Mouse (Mus musculus) midbrain, embryonic 11.5 days (tissue): ENCODE results near the gene Epha1. TPM values are rescaled to one million over a fixed set of nuclear protein-coding genes. Genes with fewer than 3 reads are reported as not detected.

Source experiments
- ATAC-seq: fragments of 200-750 bp; cut with Nextera tagmentation; 2 replicates; pipeline ENCODE4 v1.8.0; 2017; ENCODE audit warnings: moderate TSS enrichment, moderate library complexity; ENCODE audit not compliant: low FRiP score
- DNase-seq: peaks from one replicate; pipeline ENCODE4 v3.0.0; 2015; ENCODE audit warnings: low spot score; ENCODE audit errors: missing footprints
- H3K27ac ChIP-seq: fragments of 300-500 bp; sonication (generic); 2 replicates; pipeline ENCODE4 v1.5.1; 2014; ENCODE audit warnings: low read depth, low read length
- H3K27me3 ChIP-seq: fragments of 300-500 bp; sonication (generic); 2 replicates; pipeline ENCODE4 v1.6.1; 2014; ENCODE audit warnings: mild to moderate bottlenecking, low read length, moderate library complexity, mixed read lengths; ENCODE audit not compliant: control insufficient read depth, insufficient read depth
- H3K36me3 ChIP-seq: fragments of 300-500 bp; sonication (generic); 2 replicates; pipeline ENCODE4 v1.6.1; 2014; ENCODE audit warnings: mild to moderate bottlenecking, low read length, moderate library complexity, mixed read lengths; ENCODE audit not compliant: control insufficient read depth, insufficient read depth
- H3K4me1 ChIP-seq: fragments of 300-500 bp; sonication (generic); 2 replicates; pipeline ENCODE4 v1.6.1; 2014; ENCODE audit warnings: low read length; ENCODE audit not compliant: control insufficient read depth, insufficient read depth
- H3K4me2 ChIP-seq: fragments of 300-500 bp; sonication (generic); 2 replicates; pipeline ENCODE4 v1.6.1; 2014; ENCODE audit warnings: mild to moderate bottlenecking, moderate library complexity
- H3K4me3 ChIP-seq: fragments of 300-500 bp; sonication (generic); 2 replicates; pipeline ENCODE4 v1.5.1; 2014; ENCODE audit warnings: low read depth, low read length
- H3K9ac ChIP-seq: fragments of 300-500 bp; sonication (generic); 2 replicates; pipeline ENCODE4 v1.6.1; 2014; ENCODE audit warnings: low read length
- H3K9me3 ChIP-seq: fragments of 300-500 bp; sonication (generic); 2 replicates; pipeline ENCODE4 v1.6.1; 2016; ENCODE audit warnings: low read length; ENCODE audit not compliant: control insufficient read depth
- WGBS: fragments of 180-500 bp; shearing (Covaris S2); extraction: QIAGEN DNeasy Blood & Tissue Kit; methylation state at CpG from one replicate; pipeline ENCODE4 v1.1.7; 2014; 5-methylcytosine and 5-hydroxymethylcytosine counted together
- polyA plus RNA-seq: library from polyadenylated mRNA; unstranded; fragments of >200 nt; fragmentation: Nextera tagmentation; extraction: Ambion mirVana; gene quantifications from 2 replicates; pipeline ENCODE4 v1.2.1, GENCODE M21; 2014

The Epha1 gene
- polyA plus RNA-seq, 1 experiment from 2014 or later, result 0.66 TPM

DNA sequence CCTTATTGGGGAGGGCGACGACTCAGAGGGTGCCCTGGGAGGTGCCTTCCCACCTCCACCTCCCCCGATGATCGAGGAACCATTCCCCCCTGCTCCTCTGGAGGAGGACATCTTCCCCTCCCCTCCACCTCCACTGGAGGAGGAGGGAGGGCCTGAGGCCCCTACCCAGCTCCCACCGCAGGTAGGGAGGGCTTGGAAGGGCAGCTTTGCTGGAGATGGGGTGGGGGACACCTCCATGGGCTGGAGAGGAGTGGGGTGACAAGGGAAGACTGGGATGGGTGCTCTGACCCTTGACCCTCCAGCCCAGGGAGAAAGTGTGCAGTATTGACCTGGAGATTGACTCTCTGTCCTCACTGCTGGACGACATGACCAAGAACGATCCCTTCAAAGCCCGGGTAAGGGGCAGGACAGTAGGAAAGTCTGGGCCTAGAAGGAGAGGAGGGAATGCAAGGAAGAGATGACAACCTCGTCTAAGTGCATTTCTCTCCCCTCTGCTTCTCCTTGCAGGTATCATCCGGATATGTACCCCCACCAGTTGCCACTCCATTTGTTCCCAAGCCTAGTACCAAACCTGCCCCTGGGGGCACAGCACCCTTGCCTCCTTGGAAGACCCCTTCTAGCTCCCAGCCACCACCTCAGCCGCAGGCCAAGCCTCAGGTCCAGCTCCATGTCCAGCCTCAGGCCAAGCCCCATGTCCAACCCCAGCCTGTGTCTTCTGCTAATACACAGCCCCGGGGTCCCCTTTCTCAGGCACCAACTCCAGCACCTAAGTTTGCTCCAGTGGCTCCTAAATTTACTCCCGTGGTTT is 21.9 kb downstream of the Epha1 start:
- DNase-seq (peak; percentile 69), ATAC-seq (no peak)
- H3K27me3 ChIP-seq, result no peaks in the 10 kb centered on the region
- peak overlapping the region; percentile 89 for H3K9ac ChIP-seq
- H3K4me3 ChIP-seq, result peak overlapping the region; percentile 80
- peaks cover 3% of the 10 kb centered on the region for H3K36me3 ChIP-seq
- no peak overlapping the region; the same call in 1 of the 2 replicates for H3K27ac ChIP-seq
- H3K9me3 ChIP-seq, result no peaks in the 10 kb centered on the region
- H3K4me2 ChIP-seq, result peak overlapping the region; percentile 80
- H3K4me1 ChIP-seq, result peaks cover 6% of the 10 kb centered on the region
- 41% methylated on average over 13 of the region's 13 CpGs for WGBS

DNA sequence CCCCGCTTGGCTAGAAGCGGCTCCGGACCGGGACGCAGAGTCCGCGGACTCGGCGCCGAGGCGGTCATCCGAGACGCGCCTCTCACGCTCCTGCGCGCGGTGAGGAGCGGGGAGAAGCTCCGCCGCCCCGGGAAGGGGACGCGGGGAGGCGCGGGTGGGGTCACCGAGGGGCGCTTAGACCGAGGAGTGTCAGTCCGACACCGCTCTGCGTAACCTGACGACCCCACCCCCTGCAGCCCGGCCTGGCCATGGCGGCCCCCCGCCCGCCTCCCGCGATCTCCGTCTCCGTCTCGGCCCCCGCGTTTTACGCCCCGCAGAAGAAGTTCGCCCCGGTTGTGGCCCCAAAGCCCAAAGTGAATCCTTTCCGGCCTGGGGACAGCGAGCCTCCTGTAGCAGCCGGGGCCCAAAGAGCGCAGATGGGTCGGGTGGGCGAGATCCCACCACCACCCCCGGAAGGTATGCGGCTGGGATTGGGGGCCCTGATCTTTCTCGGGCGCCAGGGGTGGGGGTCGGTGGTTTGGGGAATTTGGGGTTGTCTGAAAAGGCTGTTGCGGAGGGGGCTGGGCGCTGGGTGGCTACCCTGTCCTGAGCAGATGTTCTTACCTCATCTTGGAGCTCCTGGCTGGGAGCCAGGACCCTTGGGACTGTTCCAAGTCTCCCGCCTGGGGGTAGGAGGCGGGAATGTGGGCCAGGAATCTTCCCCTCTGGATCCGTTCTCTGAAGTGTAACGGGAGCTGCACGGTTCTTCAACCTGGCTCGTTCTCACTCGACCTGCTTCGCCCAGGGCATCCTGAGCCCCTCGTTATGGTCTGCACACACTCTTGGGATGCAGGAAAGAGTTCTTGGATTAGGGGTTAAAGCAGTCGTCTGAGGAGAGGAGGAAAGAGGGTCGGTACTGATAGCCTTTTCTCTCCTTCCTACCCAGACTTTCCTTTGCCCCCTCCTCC is 22.8 kb downstream of the Epha1 start:
- H3K27ac ChIP-seq, result peak overlapping the region; percentile 88
- H3K36me3 ChIP-seq, result no peaks in the 10 kb centered on the region
- peaks cover 6% of the 10 kb centered on the region for H3K4me1 ChIP-seq
- no peaks in the 10 kb centered on the region for H3K9me3 ChIP-seq
- DNase-seq, result peak; percentile 95
- H3K27me3 ChIP-seq, result no peaks in the 10 kb centered on the region
- WGBS, result under 1% methylated on average over 60 of the region's 72 CpGs
- ATAC-seq, result peak; percentile 71
- peak overlapping the region; percentile 80 for H3K4me3 ChIP-seq
- H3K9ac ChIP-seq, result peak overlapping the region; percentile 89
- peak overlapping the region; percentile 80 for H3K4me2 ChIP-seq

DNA sequence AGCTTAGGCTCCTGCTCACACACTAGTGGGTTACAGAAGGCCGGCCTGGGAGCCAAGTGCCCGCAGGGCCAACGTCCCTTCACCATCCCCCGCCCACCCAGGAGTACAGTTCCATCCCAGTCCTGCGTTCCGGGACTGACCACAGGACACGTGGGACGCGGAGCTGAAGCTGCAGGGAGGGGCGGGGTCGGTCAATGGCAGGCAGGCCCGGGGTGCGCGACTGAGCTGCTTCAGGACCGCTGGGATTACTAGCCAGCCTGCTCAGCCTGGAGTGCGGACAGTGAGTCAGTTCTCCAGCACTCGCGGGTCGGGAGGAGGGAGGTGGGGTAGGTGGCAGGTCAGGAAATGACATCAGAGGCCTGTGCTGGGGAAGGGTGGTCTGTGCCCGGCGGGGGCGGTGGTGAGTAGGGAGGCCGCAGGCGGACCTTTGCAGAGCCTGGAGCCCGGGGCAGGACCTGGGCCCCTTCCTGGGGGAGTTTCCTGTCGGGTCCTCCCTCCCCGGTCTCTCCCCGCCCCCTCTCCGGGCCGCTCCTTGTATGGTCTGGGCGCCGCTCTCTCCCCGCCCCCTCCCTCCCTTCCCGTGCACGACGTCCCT is 23.5 kb downstream of the Epha1 start, which contains the start of gene Zyx:
Zyx (plus strand) TSS at position 205 of the 595 bp plus-strand sequence.
- DNase-seq (peak; percentile 98), ATAC-seq (peak; percentile 95)
- peaks cover 6% of the 10 kb centered on the region for H3K4me1 ChIP-seq
- peak within 1 kb of the TSS; percentile 80 for H3K4me3 ChIP-seq
- H3K27me3 ChIP-seq, result no peaks in the 10 kb centered on the region
- H3K36me3 ChIP-seq, result no peaks in the 10 kb centered on the region
- WGBS, result 0% methylated on average over 33 of the region's 36 CpGs
- no peaks in the 10 kb centered on the region for H3K9me3 ChIP-seq
- peak within 1 kb of the TSS; percentile 80 for H3K4me2 ChIP-seq
- H3K9ac ChIP-seq, result peak within 1 kb of the TSS; percentile 89
- peak within 1 kb of the TSS; percentile 88 for H3K27ac ChIP-seq

DNA sequence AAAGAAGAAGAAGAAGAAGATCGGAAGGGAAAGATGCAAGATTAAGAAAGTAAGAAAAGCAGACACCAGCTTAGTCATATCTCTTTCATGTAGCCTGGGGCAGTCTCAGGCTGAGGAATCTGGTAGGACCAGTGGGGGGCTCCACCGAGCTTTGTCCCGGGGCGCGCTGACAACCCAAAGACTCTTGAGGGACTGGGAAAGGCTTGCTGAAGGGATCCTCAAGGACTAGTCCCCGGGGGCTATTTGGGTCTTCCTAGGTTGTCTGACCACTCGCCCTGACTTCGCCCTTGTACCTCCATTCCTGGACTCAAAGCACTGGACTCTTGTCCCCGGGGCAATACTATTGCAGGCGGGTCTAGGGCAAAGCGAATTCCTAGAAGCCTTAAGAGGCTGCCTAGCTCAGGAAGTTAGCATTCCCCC is 24.1 kb downstream of the Epha1 start:
- peak overlapping the region; percentile 88 for H3K27ac ChIP-seq
- H3K4me2 ChIP-seq, result peak overlapping the region; percentile 80
- peak overlapping the region; percentile 80 for H3K4me3 ChIP-seq
- ATAC-seq (peak; percentile 30), DNase-seq (no peak)
- H3K27me3 ChIP-seq, result no peaks in the 10 kb centered on the region
- WGBS, result 1% methylated on average over 11 of the region's 11 CpGs
- H3K36me3 ChIP-seq, result no peaks in the 10 kb centered on the region
- H3K9me3 ChIP-seq, result no peaks in the 10 kb centered on the region
- peak overlapping the region; percentile 89 for H3K9ac ChIP-seq
- peaks cover 6% of the 10 kb centered on the region for H3K4me1 ChIP-seq

DNA sequence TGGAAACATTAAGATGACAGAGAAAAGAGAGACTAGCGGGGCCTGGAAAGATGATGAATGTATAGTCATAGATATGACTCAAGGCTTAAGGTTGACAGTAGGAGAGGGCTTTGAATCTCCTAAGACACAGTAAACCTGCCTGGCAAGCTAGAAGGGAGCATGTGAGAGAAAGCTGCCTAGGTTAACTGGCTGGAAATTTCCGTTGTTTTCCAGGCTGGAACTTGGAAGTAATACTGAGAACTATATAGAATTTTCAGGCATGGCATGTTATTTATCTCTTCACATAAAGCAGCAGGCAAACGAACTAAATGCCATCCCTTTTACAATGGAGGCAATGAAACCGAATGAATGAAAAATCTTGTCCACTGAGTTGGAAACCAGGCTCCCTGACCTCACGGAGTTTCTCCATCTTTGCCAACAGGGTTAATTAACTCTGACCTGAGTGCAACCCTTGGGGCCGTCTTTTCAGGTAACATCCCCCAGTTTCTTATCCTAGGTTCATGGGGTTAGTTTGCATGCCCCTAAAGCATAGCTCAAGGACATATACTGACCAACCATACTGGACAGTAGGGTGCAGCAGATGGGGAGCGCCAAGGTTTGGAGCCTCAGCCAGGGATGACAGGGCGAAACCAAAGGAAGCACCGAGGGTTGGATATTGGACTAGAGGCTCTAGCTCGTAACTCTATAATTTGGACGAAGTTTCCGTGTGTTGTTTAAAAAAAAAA is 24.6 kb downstream of the Epha1 start:
- H3K4me3 ChIP-seq, result no peak overlapping the region
- no peaks in the 10 kb centered on the region for H3K27me3 ChIP-seq
- DNase-seq, result peak; percentile 81
- H3K27ac ChIP-seq, result no peak overlapping the region
- H3K9ac ChIP-seq, result no peak overlapping the region
- ATAC-seq, result no peak
- H3K9me3 ChIP-seq, result no peaks in the 10 kb centered on the region
- H3K36me3 ChIP-seq, result no peaks in the 10 kb centered on the region
- peaks cover 6% of the 10 kb centered on the region for H3K4me1 ChIP-seq
- WGBS, result 37% methylated on average over 12 of the region's 12 CpGs
- peak overlapping the region; percentile 80; the same call in 1 of the 2 replicates for H3K4me2 ChIP-seq

DNA sequence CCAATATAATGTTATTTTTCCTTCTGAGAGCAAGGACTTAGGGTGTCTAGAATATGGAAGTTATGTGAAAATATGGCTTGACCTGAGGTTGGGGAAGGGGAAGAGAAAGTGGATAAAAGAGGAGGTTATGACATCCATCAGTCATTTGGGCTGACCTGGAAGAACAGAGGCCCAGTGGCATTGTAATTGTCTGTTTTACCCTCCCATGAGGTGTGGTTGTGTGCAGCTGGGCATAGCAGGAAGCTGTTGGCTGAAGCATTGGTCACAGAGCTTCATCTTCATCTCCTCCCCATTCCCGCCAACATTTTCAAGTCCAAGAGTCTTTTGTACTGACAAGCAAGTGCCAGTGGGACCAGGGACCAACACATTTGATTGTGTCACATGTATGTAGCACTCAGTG is 28.8 kb downstream of the Epha1 start:
- no peak for ATAC-seq
- H3K9ac ChIP-seq, result no peak overlapping the region
- 89% methylated on average over 1 of the region's 1 CpGs for WGBS

DNA sequence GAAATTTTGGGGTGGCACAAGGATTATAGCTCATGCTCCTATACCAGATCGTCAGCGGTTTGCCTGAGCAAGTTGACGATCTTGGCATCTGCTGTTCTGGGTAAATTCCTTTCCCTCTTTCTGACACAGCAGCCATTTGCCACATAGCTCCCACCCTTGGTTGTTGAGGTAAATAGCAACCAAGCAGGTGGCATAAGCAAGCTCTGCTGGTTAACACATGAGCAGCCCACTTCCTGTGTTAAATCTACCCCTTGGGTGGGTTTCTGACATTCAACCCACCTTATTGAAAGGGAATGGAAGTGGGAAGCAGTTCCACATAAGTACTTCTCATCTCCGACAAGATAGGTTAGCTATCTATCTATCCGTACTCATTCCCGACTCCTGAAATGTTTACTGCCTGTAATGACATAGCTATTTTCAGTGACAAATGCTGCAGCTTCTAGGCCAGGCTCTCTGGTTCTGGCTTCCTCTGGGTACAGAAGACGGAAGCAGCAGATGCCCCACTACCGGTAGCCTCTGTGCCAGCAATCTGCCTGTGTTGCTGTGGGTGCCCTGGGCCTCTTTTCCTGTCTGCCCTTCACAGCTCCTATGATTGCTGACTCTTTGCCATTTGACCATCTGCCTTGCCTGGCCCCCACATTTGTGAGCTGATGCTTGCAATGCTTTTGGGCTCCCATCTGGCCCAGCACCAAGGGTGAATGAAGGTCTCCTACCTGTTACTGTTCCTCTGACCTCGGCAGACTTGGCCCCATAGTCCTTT is 29.5 kb downstream of the Epha1 start:
- Histone ChIP-seq H3K4me2 (no peak overlapping the region), H3K9me3 (no peaks in the 10 kb centered on the region), H3K9ac (no peak overlapping the region), H3K4me3 (no peak overlapping the region), H3K36me3 (no peaks in the 10 kb centered on the region), H3K27ac (no peak overlapping the region), H3K27me3 (no peaks in the 10 kb centered on the region), H3K4me1 (no peaks in the 10 kb centered on the region)
- ATAC-seq (no peak), DNase-seq (peak; percentile 39)
- 89% methylated on average over 9 of the region's 9 CpGs for WGBS

More for the DNA sequence above, 28.8 kb downstream of the Epha1 start:
- Histone ChIP-seq H3K4me1 (no peaks in the 10 kb centered on the region), H3K27me3 (no peaks in the 10 kb centered on the region), H3K4me2 (no peak overlapping the region), H3K4me3 (no peak overlapping the region), H3K27ac (no peak overlapping the region), H3K36me3 (no peaks in the 10 kb centered on the region), H3K9me3 (no peaks in the 10 kb centered on the region)
- DNase-seq, result peak; percentile 31

DNA sequence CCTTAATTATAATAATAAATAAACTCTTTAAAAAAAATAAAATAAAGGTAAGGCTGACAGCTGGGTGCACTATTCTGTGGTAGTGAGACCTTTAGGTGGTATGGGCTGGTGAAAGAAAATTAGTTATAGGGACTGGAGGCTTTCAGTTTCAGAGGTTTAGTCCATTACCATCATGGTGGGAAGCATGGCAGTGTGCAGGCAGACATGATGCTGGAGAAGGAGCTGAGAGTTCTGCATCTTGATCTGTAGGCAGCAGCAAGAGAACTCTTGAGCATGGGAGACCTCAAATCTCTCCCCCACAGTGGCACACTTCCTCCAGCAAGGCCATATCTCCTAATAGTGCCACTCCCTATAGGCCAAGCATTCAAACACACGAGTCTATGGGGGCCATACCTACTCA is 30.9 kb downstream of the Epha1 start:
- Histone ChIP-seq H3K4me1 (no peaks in the 10 kb centered on the region), H3K27ac (no peak overlapping the region), H3K4me2 (no peak overlapping the region), H3K4me3 (no peak overlapping the region), H3K9me3 (no peaks in the 10 kb centered on the region), H3K27me3 (no peaks in the 10 kb centered on the region), H3K36me3 (no peaks in the 10 kb centered on the region), H3K9ac (no peak overlapping the region)
- DNase-seq (peak; percentile 57), ATAC-seq (no peak)
- WGBS, result 77% methylated on average over 1 of the region's 1 CpGs
